Mouse (Mus musculus) embryonic facial prominence, embryonic 12.5 days (tissue): ENCODE measurements at regions not wholly inside any gene's neighbourhood (a gene's known extent, or its start where the extent isn't known, plus 50 kb on each side); places are given as distances from the start of the nearest gene placed in this dataset.

ENCODE experiments used
- ATAC-seq: fragments of 200-750 bp; cut with Nextera tagmentation; 2 replicates; pipeline ENCODE4 v1.8.0; 2017; ENCODE audit not compliant: insufficient number of reproducible peaks, insufficient read depth, low FRiP score, low TSS enrichment
- H3K27ac ChIP-seq: fragments of 300-500 bp; sonication (generic); 2 replicates; pipeline ENCODE4 v1.5.1; 2016; ENCODE audit warnings: mild to moderate bottlenecking
- H3K27me3 ChIP-seq: fragments of 300-500 bp; sonication (generic); 2 replicates; pipeline ENCODE4 v1.6.1; 2016; ENCODE audit warnings: mild to moderate bottlenecking, moderate library complexity
- H3K36me3 ChIP-seq: fragments of 300-500 bp; sonication (generic); 2 replicates; pipeline ENCODE4 v1.6.1; 2016; ENCODE audit warnings: mild to moderate bottlenecking
- H3K4me1 ChIP-seq: fragments of 300-500 bp; sonication (generic); 2 replicates; pipeline ENCODE4 v1.6.1; 2016
- H3K4me2 ChIP-seq: fragments of 300-500 bp; sonication (generic); replicated peaks from 2 replicates; pipeline ENCODE4 v1.6.1; 2016; ENCODE audit warnings: mild to moderate bottlenecking, moderate library complexity
- H3K4me3 ChIP-seq: fragments of 300-500 bp; sonication (generic); 2 replicates; pipeline ENCODE4 v1.5.1; 2016; ENCODE audit warnings: mild to moderate bottlenecking
- H3K9ac ChIP-seq: fragments of 300-500 bp; sonication (generic); 2 replicates; pipeline ENCODE4 v1.6.1; 2016; ENCODE audit warnings: mild to moderate bottlenecking, moderate library complexity
- H3K9me3 ChIP-seq: fragments of 300-500 bp; sonication (generic); 2 replicates; pipeline ENCODE4 v1.6.1; 2016; ENCODE audit warnings: mild to moderate bottlenecking, moderate library complexity
- WGBS: fragments of 180-500 bp; shearing (Covaris S2); methylation state at CpG from one replicate; pipeline ENCODE4 v1.1.7; 2016; 5-methylcytosine and 5-hydroxymethylcytosine counted together

GRCm38 (mm10) chr13:99095006-99095405, 89.6 kb upstream of the Zfp366 start:
- Histone ChIP-seq H3K9me3 (no peaks in the 10 kb centered on the region), H3K27ac (no peak overlapping the region), H3K4me2 (no peak overlapping the region), H3K36me3 (no peaks in the 10 kb centered on the region), H3K9ac (no peak overlapping the region), H3K4me3 (no peak overlapping the region), H3K4me1 (peaks cover 11% of the 10 kb centered on the region), H3K27me3 (no peaks in the 10 kb centered on the region)
- WGBS: 84% methylated on average over 5 of the region's 5 CpGs
- ATAC-seq: no peak

- Histone ChIP-seq H3K4me1 (peaks cover 11% of the 10 kb centered on the region), H3K4me3 (no peak overlapping the region), H3K27ac (no peak overlapping the region), H3K36me3 (no peaks in the 10 kb centered on the region), H3K9me3 (no peaks in the 10 kb centered on the region), H3K9ac (no peak overlapping the region), H3K27me3 (no peaks in the 10 kb centered on the region), H3K4me2 (no peak overlapping the region)
- 82% methylated on average over 5 of the region's 5 CpGs for WGBS
- no peak for ATAC-seq
These were observed 90.4 kb upstream of the Zfp366 start for GRCm38 (mm10) chr13:99094221-99094620.

GRCm38 (mm10) chr13:99093269-99093668, 91.4 kb upstream of the Zfp366 start:
- H3K9me3 ChIP-seq: no peaks in the 10 kb centered on the region
- H3K4me1 ChIP-seq: peaks cover 11% of the 10 kb centered on the region
- no peak overlapping the region for H3K27ac ChIP-seq
- no peak overlapping the region for H3K4me3 ChIP-seq
- ATAC-seq: peak; percentile 50; the same call in 1 of the 2 replicates
- no peaks in the 10 kb centered on the region for H3K36me3 ChIP-seq
- 8% methylated on average over 9 of the region's 9 CpGs for WGBS
- H3K9ac ChIP-seq: no peak overlapping the region
- H3K27me3 ChIP-seq: no peaks in the 10 kb centered on the region
- H3K4me2 ChIP-seq: no peak overlapping the region

GRCm38 (mm10) chr13:99092279-99092930, 92.2 kb upstream of the Zfp366 start:
- H3K27ac ChIP-seq: 0 out of 2 replicates have a peak overlapping the region, but pooled peaks have one; percentile 36
- no peaks in the 10 kb centered on the region for H3K9me3 ChIP-seq
- no peak overlapping the region for H3K4me3 ChIP-seq
- WGBS: 26% methylated on average over 14 of the region's 14 CpGs
- no peaks in the 10 kb centered on the region for H3K27me3 ChIP-seq
- no peaks in the 10 kb centered on the region for H3K36me3 ChIP-seq
- no peak overlapping the region for H3K9ac ChIP-seq
- H3K4me1 ChIP-seq: peaks cover 11% of the 10 kb centered on the region
- no peak overlapping the region for H3K4me2 ChIP-seq
- no peak for ATAC-seq

GRCm38 (mm10) chr13:99091562-99092278, 92.9 kb upstream of the Zfp366 start:
- Histone ChIP-seq H3K27me3 (no peaks in the 10 kb centered on the region), H3K36me3 (no peaks in the 10 kb centered on the region), H3K4me3 (no peak overlapping the region), H3K9ac (no peak overlapping the region), H3K9me3 (no peaks in the 10 kb centered on the region), H3K4me2 (no peak overlapping the region), H3K4me1 (peaks cover 11% of the 10 kb centered on the region), H3K27ac (0 out of 2 replicates have a peak overlapping the region, but pooled peaks have one; percentile 36)
- 60% methylated on average over 7 of the region's 7 CpGs for WGBS
- no peak for ATAC-seq

GRCm38 (mm10) chr13:99090361-99090760, 94.3 kb upstream of the Zfp366 start:
- no peak overlapping the region for H3K4me2 ChIP-seq
- no peak for ATAC-seq
- H3K4me1 ChIP-seq: peaks cover 11% of the 10 kb centered on the region
- no peaks in the 10 kb centered on the region for H3K9me3 ChIP-seq
- no peak overlapping the region for H3K4me3 ChIP-seq
- H3K36me3 ChIP-seq: no peaks in the 10 kb centered on the region
- no peak overlapping the region for H3K27ac ChIP-seq
- no peaks in the 10 kb centered on the region for H3K27me3 ChIP-seq
- WGBS: 84% methylated on average over 3 of the region's 3 CpGs
- no peak overlapping the region for H3K9ac ChIP-seq

GRCm38 (mm10) chr13:99088285-99088684, 96.3 kb upstream of the Zfp366 start:
- peaks cover 11% of the 10 kb centered on the region for H3K4me1 ChIP-seq
- 84% methylated on average over 4 of the region's 4 CpGs for WGBS
- H3K9me3 ChIP-seq: no peaks in the 10 kb centered on the region
- ATAC-seq: no peak
- H3K4me3 ChIP-seq: no peak overlapping the region
- no peak overlapping the region for H3K27ac ChIP-seq
- H3K36me3 ChIP-seq: no peaks in the 10 kb centered on the region
- H3K27me3 ChIP-seq: no peaks in the 10 kb centered on the region
- H3K4me2 ChIP-seq: no peak overlapping the region
- H3K9ac ChIP-seq: no peak overlapping the region

GRCm38 (mm10) chr13:99079331-99079761, 95.0 kb upstream of the 1700024P04Rik start:
- no peak for ATAC-seq
- no peak overlapping the region for H3K4me2 ChIP-seq
- WGBS: 93% methylated on average over 8 of the region's 8 CpGs
- H3K4me1 ChIP-seq: 0 out of 2 replicates have a peak, but pooled peaks cover 5% of the 10 kb centered on the region
- H3K27me3 ChIP-seq: no peaks in the 10 kb centered on the region
- no peaks in the 10 kb centered on the region for H3K9me3 ChIP-seq
- no peak overlapping the region for H3K4me3 ChIP-seq
- H3K36me3 ChIP-seq: no peaks in the 10 kb centered on the region
- no peak overlapping the region for H3K9ac ChIP-seq
- no peak overlapping the region for H3K27ac ChIP-seq

- Histone ChIP-seq H3K27ac (no peak overlapping the region), H3K9me3 (no peaks in the 10 kb centered on the region), H3K27me3 (no peaks in the 10 kb centered on the region), H3K9ac (no peak overlapping the region), H3K4me2 (no peak overlapping the region), H3K4me1 (peaks cover 5% of the 10 kb centered on the region; the same call in 1 of the 2 replicates), H3K4me3 (no peak overlapping the region), H3K36me3 (no peaks in the 10 kb centered on the region)
- no peak for ATAC-seq
- 79% methylated on average over 10 of the region's 10 CpGs for WGBS
These were observed 94.3 kb upstream of the 1700024P04Rik start for GRCm38 (mm10) chr13:99078643-99079042.

GRCm38 (mm10) chr13:99077039-99077749, 92.8 kb upstream of the 1700024P04Rik start:
- Histone ChIP-seq H3K4me2 (no peak overlapping the region), H3K36me3 (no peaks in the 10 kb centered on the region), H3K27ac (no peak overlapping the region), H3K27me3 (no peaks in the 10 kb centered on the region), H3K4me1 (peaks cover 16% of the 10 kb centered on the region; the same call in 1 of the 2 replicates), H3K9ac (no peak overlapping the region), H3K9me3 (no peaks in the 10 kb centered on the region), H3K4me3 (no peak overlapping the region)
- no peak for ATAC-seq
- 60% methylated on average over 6 of the region's 6 CpGs for WGBS

- Histone ChIP-seq H3K9me3 (no peaks in the 10 kb centered on the region), H3K4me2 (no peak overlapping the region), H3K4me1 (peaks cover 26% of the 10 kb centered on the region), H3K36me3 (no peaks in the 10 kb centered on the region), H3K4me3 (no peak overlapping the region), H3K9ac (no peak overlapping the region), H3K27me3 (no peaks in the 10 kb centered on the region), H3K27ac (no peak overlapping the region)
- ATAC-seq: no peak
- WGBS: 84% methylated on average over 4 of the region's 4 CpGs
These were observed 91.1 kb upstream of the 1700024P04Rik start for GRCm38 (mm10) chr13:99075467-99075866.
